Mouse (Mus musculus): ENCODE data around the gene Gm49383.

DNA sequence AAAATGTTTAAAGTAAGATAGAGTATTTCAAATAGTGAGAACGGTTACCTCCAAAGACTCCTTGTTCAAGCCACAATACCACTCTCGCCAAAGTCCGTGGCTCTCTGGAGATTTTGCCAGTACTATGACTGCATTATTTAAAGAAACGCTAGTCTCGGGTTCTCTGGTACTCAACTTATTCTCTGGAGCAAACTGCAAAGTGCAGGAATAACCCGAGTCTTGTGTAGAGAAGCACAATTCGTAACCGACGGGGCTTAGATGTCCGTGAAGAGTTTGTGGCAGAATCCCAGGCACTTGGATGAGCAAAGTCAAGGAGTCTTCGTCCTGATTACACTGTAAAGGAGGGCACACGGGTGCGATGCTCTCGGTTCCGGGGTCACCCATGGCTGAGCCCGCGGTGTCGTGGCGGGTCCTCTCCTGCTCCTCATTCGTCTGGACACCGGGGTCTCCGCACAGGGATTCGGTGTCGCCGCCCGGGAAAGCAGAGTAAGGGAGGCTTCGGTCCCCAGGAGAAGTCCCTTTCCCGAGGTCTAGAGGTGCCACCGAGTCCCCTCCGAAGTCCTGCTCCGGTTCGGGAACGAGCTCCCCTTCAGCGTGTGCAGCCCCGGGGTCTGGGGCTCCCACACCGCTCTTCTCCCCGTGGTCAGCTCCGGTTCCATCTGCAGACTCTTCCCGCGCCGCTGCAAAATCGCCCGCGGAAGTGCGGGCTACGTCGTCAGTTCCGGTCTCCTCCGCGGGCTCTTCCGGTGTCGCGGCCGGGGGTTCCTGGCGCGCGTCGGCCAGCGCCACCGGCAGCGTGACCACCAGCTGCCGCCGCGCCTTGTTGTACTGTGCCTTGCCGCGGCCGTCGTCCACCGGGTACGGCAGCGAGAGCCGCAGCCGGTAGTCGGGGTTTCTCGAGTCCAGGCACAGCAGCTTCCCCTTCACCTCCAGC, at the start of gene Gm49383:
- TF ChIP-seq CTCF (IDR thresholded peaks at IDR 0.05; ENCODE audit: borderline replicate concordance, insufficient read depth, low read length) (no peak), POLR2A (IDR thresholded peaks at IDR 0.05; ENCODE audit: low read depth, low read length) (peak; percentile 94)
